Mouse (Mus musculus) retina, postnatal 7 days (tissue): ENCODE measurements at regions not wholly inside any gene's neighbourhood (a gene's known extent, or its start where the extent isn't known, plus 50 kb on each side); places are given as distances from the start of the nearest gene placed in this dataset.
A peak's percentile ranks its signal among the peaks of the same experiment; 100 is the strongest.

Source experiments
- DNase-seq: peaks from one replicate; pipeline ENCODE4 v3.0.0-alpha.2; 2012; ENCODE audit warnings: low read depth, low spot score

GRCm38 (mm10) chr10:87432306-87432705 lies 61.2 kb downstream of the Ascl1 start:
- DNase-seq, result no peak

- DNase-seq, result no peak
Observed at GRCm38 (mm10) chr10:87419940-87420385, 73.5 kb downstream of the Ascl1 start.

GRCm38 (mm10) chr10:87419245-87419939 lies 74.1 kb downstream of the Ascl1 start:
- no peak for DNase-seq

- no peak for DNase-seq
Observed at GRCm38 (mm10) chr10:87394296-87394921, 99.1 kb downstream of the Ascl1 start.

GRCm38 (mm10) chr10:87389148-87389547 lies 104.3 kb downstream of the Ascl1 start:
- DNase-seq, result no peak

GRCm38 (mm10) chr10:87385276-87385675 lies 108.2 kb downstream of the Ascl1 start:
- DNase-seq, result no peak

GRCm38 (mm10) chr10:87384606-87385206 lies 108.8 kb downstream of the Ascl1 start:
- DNase-seq, result peak; percentile 25

GRCm38 (mm10) chr10:87351400-87352172 lies 141.9 kb downstream of the Ascl1 start:
- no peak for DNase-seq

- no peak for DNase-seq
Observed at GRCm38 (mm10) chr10:87351079-87351399, 142.4 kb downstream of the Ascl1 start.

GRCm38 (mm10) chr10:87335176-87335575 lies 158.3 kb downstream of the Ascl1 start:
- DNase-seq, result no peak

GRCm38 (mm10) chr10:87333311-87333710 lies 160.1 kb downstream of the Ascl1 start:
- no peak for DNase-seq

GRCm38 (mm10) chr10:87329471-87329870 lies 164.0 kb downstream of the Ascl1 start:
- no peak for DNase-seq

- DNase-seq, result no peak
Observed at GRCm38 (mm10) chr10:87325769-87326168, 167.7 kb downstream of the Ascl1 start.

- no peak for DNase-seq
Observed at GRCm38 (mm10) chr10:87325143-87325542, 168.3 kb downstream of the Ascl1 start.

- no peak for DNase-seq
Observed at GRCm38 (mm10) chr10:87309601-87310062, 183.8 kb downstream of the Ascl1 start.

- DNase-seq, result no peak
Observed at GRCm38 (mm10) chr10:87308815-87309396, 184.6 kb downstream of the Ascl1 start.

- no peak for DNase-seq
Observed at GRCm38 (mm10) chr10:87297166-87297565, 196.3 kb downstream of the Ascl1 start.

- DNase-seq, result no peak
Observed at GRCm38 (mm10) chr10:87293317-87293716, 200.1 kb downstream of the Ascl1 start.

- no peak for DNase-seq
Observed at GRCm38 (mm10) chr10:87286831-87287230, 206.6 kb downstream of the Ascl1 start.

- DNase-seq, result no peak
Observed at GRCm38 (mm10) chr10:87284296-87284695, 209.2 kb downstream of the Ascl1 start.
